Mouse (Mus musculus) G1E-ER4 (cell line): ENCODE measurements around the gene Sf3b2. TPM values are rescaled to one million over a fixed set of nuclear protein-coding genes. Genes with fewer than 3 reads are reported as not detected.

ENCODE experiments used
- GATA1 ChIP-seq: IDR thresholded peaks from one replicate; pipeline ENCODE4 v1.8.0; 2012; ENCODE audit warnings: low read length, inconsistent platforms
- polyA plus RNA-seq: library from polyadenylated mRNA; stranded (reverse); fragments of >175 nt; gene quantifications from 2 replicates; pipeline ENCODE4 v1.2.3, GENCODE M21; 2012

The Sf3b2 gene
- polyA plus RNA-seq, 1 experiment = 445 TPM

DNA sequence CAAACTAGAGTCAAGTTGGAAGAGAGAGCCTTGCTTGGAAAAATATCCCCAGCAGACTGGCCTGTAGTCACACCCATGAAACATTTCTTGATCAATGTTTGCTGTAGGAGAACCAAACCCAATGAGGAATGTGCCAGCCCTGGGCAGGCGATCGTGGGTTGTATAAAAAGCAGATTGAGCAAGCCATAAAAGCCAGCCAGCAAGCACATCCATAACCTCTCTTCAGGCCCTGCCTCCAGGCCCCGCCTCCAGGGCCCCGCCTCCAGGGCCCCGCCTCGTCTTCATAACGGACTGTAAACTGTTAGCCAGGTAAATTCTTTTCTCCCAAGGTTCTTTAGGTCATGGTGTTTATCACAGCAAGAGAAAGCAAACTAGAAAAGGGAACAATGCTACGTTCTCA lies 16.9 kb downstream of the Sf3b2 start:
- TF ChIP-seq GATA1 = no peak

DNA sequence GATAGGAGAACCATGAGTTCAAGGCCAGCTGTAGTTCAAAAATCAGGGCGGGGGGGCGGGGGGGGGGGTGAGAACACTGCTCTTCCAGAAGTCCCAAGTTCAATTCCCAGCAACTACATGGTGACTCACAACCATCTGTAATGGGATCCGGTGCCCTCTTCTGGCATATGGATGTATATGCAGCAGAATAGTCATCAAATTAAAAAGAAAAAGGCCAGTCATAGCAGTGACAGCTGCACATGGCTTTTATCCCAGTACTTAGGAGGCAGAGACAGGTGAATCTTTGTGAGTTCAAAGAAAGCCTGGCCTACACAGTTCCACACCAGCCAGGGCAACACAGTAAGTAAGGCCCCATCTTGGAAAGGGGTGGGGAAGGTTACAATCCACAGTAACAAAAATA lies 18.1 kb downstream of the Sf3b2 start:
- TF ChIP-seq GATA1 = no peak

DNA sequence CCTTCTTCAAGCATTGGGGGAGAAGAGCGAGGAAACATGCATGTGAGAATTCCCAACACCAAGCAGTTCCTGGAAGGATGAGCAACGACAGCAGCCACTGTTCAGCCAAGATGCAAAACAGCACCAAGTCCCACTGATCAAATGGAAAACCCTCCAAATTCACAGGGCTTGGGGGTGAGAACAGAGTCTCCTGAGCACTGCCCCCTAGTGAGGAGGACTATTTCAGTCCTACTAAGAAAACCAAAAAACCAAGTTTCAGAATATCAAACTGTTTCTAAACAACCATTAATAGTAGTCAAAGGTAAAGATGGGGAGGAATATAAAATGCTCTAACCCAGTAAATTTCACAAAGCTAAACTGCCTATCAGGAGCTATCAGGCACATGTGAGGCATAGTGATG lies 18.7 kb downstream of the Sf3b2 start:
- no peak for TF ChIP-seq GATA1

DNA sequence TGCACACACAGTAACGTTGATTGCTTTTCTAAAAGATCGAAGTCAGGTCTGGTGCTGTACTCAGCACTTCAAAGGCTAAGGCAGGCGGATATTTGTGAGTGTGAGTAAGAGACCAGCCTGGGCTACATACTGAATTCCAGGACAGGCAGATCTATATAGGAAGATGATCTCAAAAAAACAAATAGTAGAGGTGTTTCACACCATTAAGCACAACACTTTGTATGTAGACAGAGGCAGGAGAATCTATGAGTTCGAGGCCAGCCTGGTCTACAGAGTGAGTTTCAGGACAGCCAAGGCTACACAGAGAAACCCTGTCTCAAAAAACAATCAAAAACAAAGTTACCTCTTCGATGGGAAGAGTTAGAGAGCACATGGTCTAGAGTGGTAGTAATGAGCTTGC lies 19.5 kb downstream of the Sf3b2 start:
- TF ChIP-seq GATA1 = no peak

DNA sequence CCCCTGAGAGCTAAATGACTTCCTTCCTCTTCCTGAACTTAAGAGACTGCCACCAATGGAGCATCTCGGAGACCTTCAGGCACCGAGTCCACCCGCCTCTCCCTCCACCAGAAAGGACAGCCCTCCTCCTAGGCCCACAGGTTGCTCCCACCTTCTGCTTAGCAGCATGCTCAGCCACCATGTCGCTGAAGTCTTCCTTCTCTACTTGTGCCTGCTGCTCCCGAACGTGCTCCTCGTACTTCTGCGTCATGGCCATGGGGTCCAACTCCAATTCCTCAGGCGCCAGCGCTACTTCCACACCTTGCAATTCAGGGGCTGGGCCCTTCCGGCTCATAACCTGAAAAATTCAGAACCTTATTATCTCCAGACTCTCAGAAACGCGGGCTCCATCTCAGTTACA lies 20.6 kb downstream of the Sf3b2 start:
- no peak for TF ChIP-seq GATA1

DNA sequence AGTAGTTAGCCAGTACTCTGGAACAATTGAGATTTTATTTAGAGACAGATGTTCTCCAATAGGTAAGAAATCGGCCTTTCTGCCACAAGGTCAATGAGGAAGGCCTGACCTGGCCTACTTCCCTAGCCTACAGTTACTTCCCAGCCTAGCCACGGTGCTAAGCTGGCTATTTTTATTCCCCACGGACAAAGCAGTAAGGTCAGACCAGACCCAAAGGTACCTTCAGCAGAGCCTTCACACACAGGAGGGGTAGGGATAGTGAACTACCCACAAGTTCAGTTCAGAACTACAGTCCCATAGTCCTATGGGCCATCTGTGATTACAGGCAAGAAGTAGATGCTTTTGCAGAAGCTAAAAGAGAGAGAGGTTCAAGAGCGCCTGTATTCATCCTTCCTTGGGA lies 21.3 kb downstream of the Sf3b2 start:
- TF ChIP-seq GATA1 = no peak

DNA sequence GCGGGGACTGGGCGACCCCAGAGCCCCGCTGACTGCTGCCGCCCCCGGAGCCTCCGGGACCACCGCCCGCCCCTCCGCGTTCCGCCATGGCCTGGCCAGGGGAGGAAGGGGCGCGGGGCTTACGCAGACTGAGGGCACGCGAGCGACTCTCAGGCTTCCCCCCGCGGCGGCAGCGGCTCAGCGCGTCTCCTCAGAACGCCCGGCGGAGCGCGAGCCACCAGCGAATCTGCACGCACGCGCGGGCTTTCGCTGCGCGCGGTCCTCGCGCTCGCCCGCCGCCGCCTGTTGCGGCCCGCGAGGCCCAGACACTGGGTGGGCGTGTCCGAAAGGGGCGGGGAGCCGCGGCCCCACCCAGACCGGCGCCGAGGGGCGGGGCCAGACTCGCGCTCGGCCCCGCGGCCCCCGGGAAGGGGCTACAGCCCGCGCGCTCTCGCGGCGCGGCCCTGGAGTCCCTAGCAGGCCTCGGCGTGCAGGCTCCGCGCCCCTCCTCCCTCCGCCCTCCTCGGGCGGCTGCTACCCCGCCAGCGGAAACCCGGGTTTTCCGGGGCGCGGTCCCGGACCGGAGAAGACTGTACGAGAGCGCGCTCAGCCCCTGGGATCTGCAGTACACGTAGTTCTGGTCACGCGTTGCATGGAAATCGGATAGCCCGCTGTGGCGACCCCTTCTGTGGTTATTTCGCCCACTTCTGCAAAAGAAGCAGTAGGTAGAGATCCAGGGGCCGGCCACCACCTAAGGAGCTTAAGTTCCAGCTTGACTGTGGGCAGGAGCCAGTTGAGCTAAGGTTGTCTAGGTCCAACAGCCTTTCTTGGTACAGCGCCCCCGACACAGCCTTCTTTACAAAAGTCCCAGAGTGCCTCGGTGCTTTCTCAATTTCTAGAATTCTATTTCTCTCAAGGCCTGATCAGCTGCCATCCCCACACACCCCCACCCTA lies 22.2 kb downstream of the Sf3b2 start, which contains the start of gene Pacs1:
Pacs1 (minus strand) TSS at position 319 of the 933 bp plus-strand sequence.
- no peak for TF ChIP-seq GATA1

DNA sequence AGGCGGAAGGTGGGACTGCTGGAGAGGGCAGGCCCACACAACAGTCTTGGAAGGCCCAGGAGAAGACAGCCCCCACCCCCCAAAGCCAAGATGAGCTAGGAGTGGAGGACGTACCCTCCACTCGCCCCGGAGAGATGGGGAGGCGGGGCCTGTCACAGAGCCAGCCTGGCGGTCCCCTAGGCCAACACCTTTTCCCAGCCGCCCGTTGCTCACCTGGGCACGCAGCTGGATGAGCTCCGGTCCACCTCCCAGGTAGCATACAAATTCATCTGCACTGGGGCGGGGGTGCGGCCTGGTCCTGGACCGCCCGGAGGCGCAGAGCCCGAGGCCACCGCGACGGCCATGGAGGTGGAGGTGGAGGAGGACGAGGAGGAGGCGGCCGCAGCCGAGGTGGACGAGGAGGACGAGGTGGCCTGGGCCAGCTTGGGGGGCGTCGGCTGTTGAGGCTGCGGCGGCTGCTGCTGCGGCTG lies 22.9 kb downstream of the Sf3b2 start:
- no peak for TF ChIP-seq GATA1

DNA sequence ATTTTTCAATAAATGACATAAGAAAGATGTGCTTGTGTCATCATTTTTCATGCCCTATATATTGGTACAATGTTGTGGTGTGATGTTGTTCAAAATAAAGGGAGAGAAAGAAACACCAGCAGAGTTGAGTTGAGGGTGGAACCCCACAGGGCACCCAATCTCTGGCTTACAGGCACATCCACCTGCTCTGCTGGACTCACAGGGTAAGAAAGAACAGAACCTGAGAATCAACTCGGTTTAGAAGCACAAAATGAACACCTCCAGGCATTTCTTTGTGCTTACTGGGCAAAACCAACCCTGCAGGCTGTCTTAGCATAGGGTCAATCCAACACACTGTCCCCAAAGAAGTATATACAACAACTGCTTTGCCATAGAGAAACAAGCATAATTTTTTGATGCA lies 23.8 kb downstream of the Sf3b2 start:
- no peak for TF ChIP-seq GATA1

DNA sequence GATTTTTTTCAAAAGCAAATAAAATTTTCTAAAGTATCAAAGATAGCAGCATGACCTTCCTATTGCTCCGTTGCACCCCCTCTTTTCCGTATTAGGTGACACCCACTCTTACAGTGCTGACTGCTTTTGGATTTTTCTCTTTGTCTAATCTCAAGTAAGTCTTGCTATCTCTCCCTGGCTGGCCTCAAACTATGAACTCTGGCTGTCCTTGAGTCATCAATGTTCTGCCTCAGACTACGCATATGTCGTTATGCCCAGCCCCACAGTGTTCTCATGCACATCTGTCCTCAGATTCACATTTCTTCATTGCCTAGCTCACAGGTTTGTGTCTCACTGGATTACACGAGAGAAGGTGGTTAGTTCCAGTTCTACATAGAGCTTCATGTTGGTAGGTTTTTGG lies 25.9 kb downstream of the Sf3b2 start:
- TF ChIP-seq GATA1 = no peak

DNA sequence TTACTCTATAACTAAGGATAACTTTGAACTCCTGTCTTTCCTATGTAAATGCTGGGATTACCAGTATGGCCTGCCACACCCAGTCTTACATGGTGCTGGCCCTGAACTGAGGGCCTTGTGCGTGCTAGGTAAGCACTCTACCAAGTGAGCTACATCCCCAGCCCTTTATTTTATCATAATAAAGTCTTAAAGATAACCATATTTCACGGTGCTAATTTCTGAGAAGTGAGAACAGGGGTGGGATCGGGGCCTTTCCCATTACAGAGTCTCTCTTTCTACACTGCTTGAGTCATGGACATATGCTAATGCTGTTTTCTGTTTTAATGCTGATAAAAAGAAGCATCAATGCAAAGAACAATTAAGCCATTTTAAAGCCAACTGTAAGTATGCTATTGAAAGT lies 26.4 kb downstream of the Sf3b2 start:
- TF ChIP-seq GATA1 = no peak

DNA sequence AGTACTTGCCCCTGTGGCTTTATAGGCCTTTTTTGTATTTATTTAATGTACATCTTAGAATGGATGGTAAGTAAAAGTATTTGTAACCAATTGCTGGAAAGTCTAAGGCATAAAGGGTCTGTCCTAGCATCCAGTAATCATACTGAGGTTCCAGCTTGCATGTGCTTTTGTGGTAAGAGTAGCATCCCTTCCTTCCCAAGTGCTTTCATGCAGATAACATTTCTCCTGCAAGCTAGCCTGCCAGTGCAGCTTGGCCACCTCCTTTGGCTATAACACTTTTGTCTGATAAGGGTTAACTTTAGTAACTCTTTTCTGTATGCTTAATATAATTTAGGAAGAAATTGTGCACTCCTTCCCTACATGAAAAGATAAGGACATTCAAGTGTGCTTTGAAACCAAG lies 27.2 kb downstream of the Sf3b2 start:
- no peak for TF ChIP-seq GATA1

DNA sequence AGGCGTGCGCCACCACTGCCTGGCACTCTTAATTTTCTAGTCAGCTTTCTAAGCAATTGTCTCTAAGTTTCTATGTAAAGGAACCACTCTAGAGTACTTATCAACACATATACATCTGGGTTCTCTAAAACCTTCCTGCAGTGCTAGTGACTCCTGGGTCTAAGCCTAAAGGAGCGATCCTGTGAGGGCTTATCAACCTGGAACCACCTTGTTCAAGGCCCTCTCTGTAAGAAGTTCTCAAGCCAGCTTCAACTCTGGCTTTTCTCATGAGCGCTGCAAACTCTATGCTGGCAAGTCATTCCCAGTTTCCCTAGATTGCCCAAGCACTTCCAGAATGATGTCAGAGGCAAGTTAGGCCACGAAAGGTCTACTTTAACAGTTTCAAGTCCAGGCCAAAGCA lies 28.2 kb downstream of the Sf3b2 start:
- TF ChIP-seq GATA1 = no peak

DNA sequence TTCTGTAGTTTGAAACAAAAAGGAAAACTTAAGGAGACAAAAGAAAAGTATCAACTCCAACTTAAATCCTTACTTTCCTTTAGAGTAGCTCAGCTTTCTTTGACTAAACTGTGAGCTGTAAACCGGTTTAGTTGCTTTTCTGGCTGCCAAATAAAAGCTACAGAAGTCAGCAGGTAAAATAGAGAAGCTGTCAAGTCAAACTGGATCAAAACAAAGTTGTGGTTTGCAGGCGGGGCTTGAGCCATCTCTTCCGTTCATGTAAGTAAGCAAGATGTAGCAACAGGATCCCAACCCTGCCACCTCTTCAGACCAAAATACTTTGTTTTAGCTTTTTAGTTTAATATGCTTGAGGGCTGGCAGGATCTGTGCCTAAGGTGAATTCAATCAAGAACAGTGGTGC lies 38.1 kb downstream of the Sf3b2 start:
- TF ChIP-seq GATA1 = no peak

DNA sequence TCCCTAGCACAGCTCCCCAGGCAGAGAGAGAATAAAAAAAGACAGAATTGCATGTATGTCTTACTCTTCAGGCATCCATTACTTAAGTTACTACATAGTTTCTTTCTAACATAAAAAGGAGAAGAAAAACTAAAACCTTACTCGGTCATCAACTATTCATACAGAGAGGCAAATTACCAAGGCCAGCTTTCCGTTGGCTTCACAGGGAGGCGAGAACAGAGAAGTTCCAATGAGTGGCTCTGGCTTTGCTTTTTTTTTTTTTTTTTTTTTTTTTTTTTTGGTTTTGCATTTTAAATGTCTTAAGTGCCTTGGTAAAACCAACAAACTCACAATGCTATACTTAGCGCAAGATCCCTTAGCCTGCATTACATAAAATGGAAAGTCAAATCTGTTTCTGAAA lies 62.6 kb downstream of the Sf3b2 start:
- no peak for TF ChIP-seq GATA1

DNA sequence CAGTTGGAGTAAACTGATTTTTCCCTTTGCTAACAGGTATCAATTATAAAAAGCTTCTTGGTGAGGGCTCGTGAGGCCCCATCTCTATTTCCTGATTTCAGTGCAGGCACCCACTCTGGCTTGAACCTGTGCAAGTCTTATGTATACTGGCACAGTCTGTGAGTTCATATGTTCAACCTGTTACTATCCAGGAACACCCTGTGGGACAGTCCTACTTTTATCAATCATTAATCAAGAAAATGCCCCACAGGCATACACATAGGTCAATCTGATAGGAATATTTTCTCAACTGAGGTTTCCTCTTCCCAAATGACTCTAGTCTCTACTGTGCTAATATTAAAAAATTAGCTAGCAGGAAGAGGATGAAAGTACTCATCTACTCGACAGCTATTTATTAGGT lies 65.1 kb downstream of the Sf3b2 start:
- no peak for TF ChIP-seq GATA1

DNA sequence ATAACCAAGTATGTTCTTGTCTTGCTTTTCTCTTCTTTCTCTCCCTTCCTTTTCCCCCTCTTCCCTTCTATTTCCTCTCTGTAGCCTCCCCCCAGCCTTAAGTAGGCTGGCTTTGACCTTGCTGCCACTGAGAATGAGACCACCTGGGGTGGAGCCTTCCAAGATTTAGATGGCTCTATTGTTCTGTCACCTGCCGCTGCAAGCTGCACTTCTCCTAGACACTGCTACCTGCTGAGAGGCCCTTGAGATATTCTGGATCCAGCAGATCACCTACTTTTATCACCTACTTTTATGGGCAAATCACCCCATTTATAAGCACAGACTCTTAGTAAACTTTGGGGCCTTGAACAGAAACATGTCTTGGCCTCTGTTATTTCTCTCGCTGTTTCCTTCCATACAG lies 70.6 kb downstream of the Sf3b2 start:
- TF ChIP-seq GATA1 = no peak
